Mouse (Mus musculus) gastrocnemius, postnatal 10 days (tissue): ENCODE data around the gene Snapc4. TPM values are rescaled to one million over a fixed set of nuclear protein-coding genes. Genes with fewer than 3 reads are reported as not detected.
A peak's percentile ranks its signal among the peaks of the same experiment; 100 is the strongest.

Experiments
- DNase-seq: peaks from one replicate; pipeline ENCODE4 v3.0.0; 2021; ENCODE audit warnings: mixed read lengths
- long read RNA-seq, 2 experiments: library from polyadenylated mRNA; stranded (forward); transcript quantifications; one replicate each; pipeline ENCODE4 v2.0.0; 2021
- total RNA-seq, 2 experiments: library from RNA; stranded (reverse); gene quantifications; 2 replicates each; pipeline ENCODE4 v1.2.3; 2021

The Snapc4 gene
- 10 to 100 TPM; 11.1 to 14.5 TPM for total RNA-seq
- long read RNA-seq, experiment 1, full-length matches to known transcripts = 3 of 7 reads
- long read RNA-seq, experiment 1, partial matches to known transcripts = 0 of 7 reads
- long read RNA-seq, experiment 1, other reads (novel, unspliced or antisense) = 4 of 7 reads
- long read RNA-seq, experiment 2, full-length matches to known transcripts = 1 of 3 reads
- long read RNA-seq, experiment 2, partial matches to known transcripts = 0 of 3 reads
- long read RNA-seq, experiment 2, other reads (novel, unspliced or antisense) = 2 of 3 reads

GRCm38 (mm10) chr2:26380131-26380771 lies at the start of gene Snapc4:
TSS of gene Snapc4 (minus strand) at chr2:26380653.
- DNase-seq = peak; percentile 75

GRCm38 (mm10) chr2:26429851-26430250 lies 49.4 kb upstream of the Snapc4 start:
- no peak for DNase-seq

- DNase-seq = no peak
Measured at GRCm38 (mm10) chr2:26424541-26424940, 44.1 kb upstream of the Snapc4 start.

GRCm38 (mm10) chr2:26423086-26423485 lies 42.6 kb upstream of the Snapc4 start:
- DNase-seq = no peak

- no peak for DNase-seq
Measured at GRCm38 (mm10) chr2:26421969-26422368, 41.5 kb upstream of the Snapc4 start.

- no peak for DNase-seq
Measured at GRCm38 (mm10) chr2:26418120-26418519, 37.7 kb upstream of the Snapc4 start.

- DNase-seq = no peak
Measured at GRCm38 (mm10) chr2:26417066-26417465, 36.6 kb upstream of the Snapc4 start.

- DNase-seq = no peak
Measured at GRCm38 (mm10) chr2:26410931-26411411, 30.5 kb upstream of the Snapc4 start.

GRCm38 (mm10) chr2:26410091-26410490 lies 29.6 kb upstream of the Snapc4 start:
- no peak for DNase-seq

GRCm38 (mm10) chr2:26409362-26409761 lies 28.9 kb upstream of the Snapc4 start:
- DNase-seq = no peak

- DNase-seq = peak; percentile 99
Measured at GRCm38 (mm10) chr2:26408515-26409356, 28.3 kb upstream of the Snapc4 start, which contains the start of gene Inpp5e. TSS of gene Inpp5e (minus strand) at chr2:26409203.

- no peak for DNase-seq
Measured at GRCm38 (mm10) chr2:26403306-26403705, 22.9 kb upstream of the Snapc4 start.

GRCm38 (mm10) chr2:26402265-26402664 lies 21.8 kb upstream of the Snapc4 start:
- no peak for DNase-seq

- no peak for DNase-seq
Measured at GRCm38 (mm10) chr2:26401023-26401422, 20.6 kb upstream of the Snapc4 start.

- no peak for DNase-seq
Measured at GRCm38 (mm10) chr2:26400296-26400695, 19.8 kb upstream of the Snapc4 start.

- DNase-seq = peak; percentile 32
Measured at GRCm38 (mm10) chr2:26399647-26400046, 19.2 kb upstream of the Snapc4 start.

- no peak for DNase-seq
Measured at GRCm38 (mm10) chr2:26398978-26399377, 18.5 kb upstream of the Snapc4 start.

- DNase-seq = no peak
Measured at GRCm38 (mm10) chr2:26391617-26392016, 11.2 kb upstream of the Snapc4 start.

- no peak for DNase-seq
Measured at GRCm38 (mm10) chr2:26390954-26391353, 10.5 kb upstream of the Snapc4 start.

- peak; percentile 90 for DNase-seq
Measured at GRCm38 (mm10) chr2:26389154-26389690, 8.8 kb upstream of the Snapc4 start, which contains the start of the genes Entr1 and Pmpca. TSS of gene Entr1 (minus strand) at chr2:26389316. TSS of gene Pmpca (plus strand) at chr2:26389339.

- peak; percentile 39 for DNase-seq
Measured at GRCm38 (mm10) chr2:26388682-26389153, 8.3 kb upstream of the Snapc4 start.

- DNase-seq = no peak
Measured at GRCm38 (mm10) chr2:26387713-26388112, 7.3 kb upstream of the Snapc4 start.
